8 mouse cellular contexts compared by ENCODE assay signal in the genomic region with DNA sequence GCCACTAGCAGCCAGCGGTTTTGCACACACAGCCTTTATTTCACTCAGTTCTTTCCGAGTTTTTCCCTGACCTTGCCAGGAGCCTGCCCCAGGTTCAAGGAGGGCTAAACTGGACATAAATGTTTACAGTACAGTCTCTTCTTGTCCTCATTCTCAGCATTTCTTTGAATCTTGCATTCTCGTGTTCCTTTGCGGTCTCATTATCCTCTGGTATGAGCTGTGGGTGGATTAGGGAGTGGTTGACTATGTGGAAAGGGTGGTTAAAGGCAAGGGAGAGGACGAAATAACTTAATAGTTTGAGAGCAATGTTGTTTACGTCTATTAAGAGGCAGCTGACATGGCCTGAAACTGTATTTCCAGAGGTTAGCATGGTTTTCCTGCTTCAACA. TPM values are rescaled to one million over a fixed set of nuclear protein-coding genes. Genes with fewer than 3 reads are reported as not detected.
DNase-seq lines count a peak whose midpoint lies in the region; ATAC-seq and TF ChIP-seq lines count a peak whose summit lies in the region.

No protein-coding gene starts in this region.

- no peak for TF ChIP-seq POLR2A in lung, adult 2 months (IDR thresholded peaks at IDR 0.05; ENCODE audit: borderline replicate concordance, extremely low read depth, low read depth, low read length)
- no peak for TF ChIP-seq POLR2A in olfactory bulb, adult 2 months (IDR thresholded peaks at IDR 0.05; ENCODE audit: insufficient read depth, low read depth, low read length)

- peak overlapping the region; percentile 71 for H3K4me2 ChIP-seq in embryonic facial prominence, embryonic 15.5 days (replicated peaks)
- peak overlapping the region; percentile 59 for H3K4me2 ChIP-seq in limb, embryonic 12.5 days

- H3K36me3 ChIP-seq in embryonic facial prominence, embryonic 15.5 days, result 0 out of 2 replicates have a peak, but pooled peaks cover 10% of the 10 kb centered on the region
- peaks cover 11% of the 10 kb centered on the region; the same call in 1 of the 2 replicates for H3K36me3 ChIP-seq in limb, embryonic 12.5 days

- peak overlapping the region; percentile 96 for H3K27ac ChIP-seq in embryonic facial prominence, embryonic 15.5 days (replicated peaks)
- H3K27ac ChIP-seq in limb, embryonic 12.5 days, result peak overlapping the region; percentile 81
- peak overlapping the region; percentile 92 for H3K27ac ChIP-seq in olfactory bulb, adult 2 months (ENCODE audit: insufficient read depth, low read depth, low read length)

- 0 out of 2 replicates have a peak, but pooled peaks cover 3% of the 10 kb centered on the region for H3K4me1 ChIP-seq in lung, adult 2 months (ENCODE audit: control insufficient read depth, insufficient read depth, low read length)
- H3K4me1 ChIP-seq in embryonic facial prominence, embryonic 15.5 days, result peaks cover 25% of the 10 kb centered on the region
- peaks cover 13% of the 10 kb centered on the region for H3K4me1 ChIP-seq in limb, embryonic 12.5 days (replicated peaks)
- H3K4me1 ChIP-seq in olfactory bulb, adult 2 months (ENCODE audit: control insufficient read depth, insufficient read depth, low read length), result peaks cover 2% of the 10 kb centered on the region; the same call in 1 of the 2 replicates

- no peak for ATAC-seq in embryonic facial prominence, embryonic 15.5 days (ENCODE audit: insufficient number of reproducible peaks, low FRiP score, low TSS enrichment, low read depth)
- 0 out of 2 replicates have a peak, but pooled peaks have one; percentile 0 for ATAC-seq in limb, embryonic 12.5 days (ENCODE audit: insufficient number of reproducible peaks, insufficient read depth, low FRiP score, low TSS enrichment, low read depth)

- DNase-seq in lung, adult 2 months, result no peak
- no peak for DNase-seq in lung, postnatal 10 days
- DNase-seq in urinary bladder, postnatal 14 days (ENCODE audit: low spot score), result no peak
- DNase-seq in adrenal gland, postnatal 4 days (ENCODE audit: low spot score in 2 of 2), result no peak
- no peak for DNase-seq in yolk sac, embryonic 10.5 days (ENCODE audit: low spot score)

- H3K9ac ChIP-seq in embryonic facial prominence, embryonic 15.5 days, result peak overlapping the region; percentile 68
- H3K9ac ChIP-seq in limb, embryonic 12.5 days (replicated peaks), result peak overlapping the region; percentile 69

- H3K27me3 ChIP-seq in embryonic facial prominence, embryonic 15.5 days, result no peaks in the 10 kb centered on the region
- H3K27me3 ChIP-seq in limb, embryonic 12.5 days, result no peaks in the 10 kb centered on the region

- H3K9me3 ChIP-seq in embryonic facial prominence, embryonic 15.5 days (replicated peaks), result no peaks in the 10 kb centered on the region
- H3K9me3 ChIP-seq in limb, embryonic 12.5 days, result no peaks in the 10 kb centered on the region

- no peak for TF ChIP-seq CTCF in lung, adult 2 months (IDR thresholded peaks at IDR 0.05; ENCODE audit: insufficient read depth, low read length)
- TF ChIP-seq CTCF in olfactory bulb, adult 2 months (IDR thresholded peaks at IDR 0.05; ENCODE audit: insufficient read depth, low read depth, low read length), result no peak

- peak overlapping the region; percentile 76 for H3K4me3 ChIP-seq in lung, adult 2 months (replicated peaks; ENCODE audit: extremely low read depth, low read depth, low read length)
- peak overlapping the region; percentile 76 for H3K4me3 ChIP-seq in embryonic facial prominence, embryonic 15.5 days (replicated peaks)
- H3K4me3 ChIP-seq in limb, embryonic 12.5 days (replicated peaks), result peak overlapping the region; percentile 54
- peak overlapping the region; percentile 59 for H3K4me3 ChIP-seq in olfactory bulb, adult 2 months (ENCODE audit: insufficient read depth, low read depth, low read length)

- under 1% methylated on average over 6 of the region's 6 CpGs for WGBS in lung, adult 2 months
- WGBS in embryonic facial prominence, embryonic 15.5 days, result 0% methylated on average over 6 of the region's 6 CpGs
- 1% methylated on average over 6 of the region's 6 CpGs for WGBS in limb, embryonic 12.5 days
- WGBS in olfactory bulb, adult 2 months, result under 1% methylated on average over 6 of the region's 6 CpGs

RNA-seq across cellular contexts. Expression of a gene that starts 54.6 kb away (rescaled TPM):
- polyA plus RNA-seq in lung, adult 2 months (2012; rRNA removed), result 1.6 and 3.5 TPM in 2 replicates
- polyA plus RNA-seq in embryonic facial prominence, embryonic 15.5 days (2015; fragmentation: Nextera tagmentation; extraction: Ambion mirVana), result 14.2 and 16.0 TPM in 2 replicates
- 11.8 and 13.1 TPM in 2 replicates for polyA plus RNA-seq in limb, embryonic 12.5 days (2016; fragmentation: Nextera tagmentation; extraction: Ambion mirVana)
- not detected in 2 replicates for polyA plus RNA-seq in olfactory bulb, adult 2 months (2012; ENCODE audit: insufficient read depth, insufficient read length, low replicate concordance, missing spikeins)
- total RNA-seq in adrenal gland, postnatal 4 days (2021), result 10 to 100 TPM; 33.8 to 34.0 TPM
